Mouse (Mus musculus) megakaryocyte, embryonic 14.5 days (primary cell): ENCODE data around the gene Ptpro. TPM values are rescaled to one million over a fixed set of nuclear protein-coding genes. Genes with fewer than 3 reads are reported as not detected.

Experiments used
- H3K27me3 ChIP-seq: replicated peaks from 2 replicates; pipeline ENCODE3; 2012; ENCODE audit warnings: inconsistent platforms
- H3K36me3 ChIP-seq: replicated peaks from 2 replicates; pipeline ENCODE3; 2012; ENCODE audit warnings: low read length, inconsistent platforms, mixed read lengths
- H3K4me1 ChIP-seq: 2 replicates; pipeline ENCODE4 v1.6.1; 2012; ENCODE audit warnings: inconsistent platforms
- H3K4me3 ChIP-seq: replicated peaks from 2 replicates; pipeline ENCODE3; 2012; ENCODE audit warnings: moderate library complexity, mild to moderate bottlenecking, inconsistent platforms
- H3K9me3 ChIP-seq: 2 replicates; pipeline ENCODE4 v1.6.1; 2012; ENCODE audit warnings: inconsistent platforms
- FLI1 ChIP-seq: IDR thresholded peaks from 2 replicates; pipeline ENCODE4 v1.6.1; 2012; ENCODE audit warnings: low read length, inconsistent platforms, mixed read lengths
- GATA1 ChIP-seq: IDR thresholded peaks from 3 replicates; pipeline ENCODE4 v1.6.1; 2012; ENCODE audit warnings: mixed read lengths, low read length, inconsistent platforms, borderline replicate concordance
- polyA plus RNA-seq: library from polyadenylated mRNA; stranded (reverse); fragments of >175 nt; gene quantifications from 2 replicates; pipeline ENCODE4 v1.2.3, GENCODE M21; 2012; ENCODE audit warnings: low replicate concordance; ENCODE audit not compliant: insufficient read depth

Ptpro gene
- polyA plus RNA-seq, 1 experiment: 0.29 TPM

DNA sequence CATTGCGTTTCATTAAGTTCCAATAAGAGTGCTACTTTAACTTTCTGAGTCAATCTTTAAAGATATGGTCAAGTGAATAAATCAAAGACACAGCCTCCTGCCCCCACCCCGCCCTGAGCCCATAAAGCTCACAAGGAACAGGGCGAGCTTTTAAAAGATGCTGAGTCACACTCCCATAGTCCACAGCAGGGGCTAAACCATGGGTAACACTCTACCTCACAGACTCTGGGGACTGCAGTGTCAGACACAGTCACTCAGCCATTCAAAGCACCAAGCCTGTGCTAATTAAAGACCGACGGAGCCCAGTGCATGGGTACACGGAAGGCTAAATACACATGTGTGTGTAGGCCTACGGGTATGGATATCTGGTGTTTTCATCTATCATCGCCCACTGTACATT is 251.3 kb downstream of the Ptpro start:
- no peaks in the 10 kb centered on the region for H3K9me3 ChIP-seq
- TF ChIP-seq FLI1 (no peak), GATA1 (no peak)
- H3K27me3 ChIP-seq: no peaks in the 10 kb centered on the region
- H3K4me1 ChIP-seq: peaks cover 13% of the 10 kb centered on the region
- no peaks in the 10 kb centered on the region for H3K36me3 ChIP-seq
- no peak overlapping the region for H3K4me3 ChIP-seq

GRCm38 (mm10) chr6:137504052-137504451 is 251.9 kb downstream of the Ptpro start:
- H3K9me3 ChIP-seq: peaks cover 4% of the 10 kb centered on the region; the same call in 1 of the 2 replicates
- no peaks in the 10 kb centered on the region for H3K36me3 ChIP-seq
- no peak overlapping the region for H3K4me3 ChIP-seq
- H3K4me1 ChIP-seq: peaks cover 13% of the 10 kb centered on the region
- H3K27me3 ChIP-seq: peaks cover 3% of the 10 kb centered on the region
- no peak for TF ChIP-seq GATA1
- no peak for TF ChIP-seq FLI1

DNA sequence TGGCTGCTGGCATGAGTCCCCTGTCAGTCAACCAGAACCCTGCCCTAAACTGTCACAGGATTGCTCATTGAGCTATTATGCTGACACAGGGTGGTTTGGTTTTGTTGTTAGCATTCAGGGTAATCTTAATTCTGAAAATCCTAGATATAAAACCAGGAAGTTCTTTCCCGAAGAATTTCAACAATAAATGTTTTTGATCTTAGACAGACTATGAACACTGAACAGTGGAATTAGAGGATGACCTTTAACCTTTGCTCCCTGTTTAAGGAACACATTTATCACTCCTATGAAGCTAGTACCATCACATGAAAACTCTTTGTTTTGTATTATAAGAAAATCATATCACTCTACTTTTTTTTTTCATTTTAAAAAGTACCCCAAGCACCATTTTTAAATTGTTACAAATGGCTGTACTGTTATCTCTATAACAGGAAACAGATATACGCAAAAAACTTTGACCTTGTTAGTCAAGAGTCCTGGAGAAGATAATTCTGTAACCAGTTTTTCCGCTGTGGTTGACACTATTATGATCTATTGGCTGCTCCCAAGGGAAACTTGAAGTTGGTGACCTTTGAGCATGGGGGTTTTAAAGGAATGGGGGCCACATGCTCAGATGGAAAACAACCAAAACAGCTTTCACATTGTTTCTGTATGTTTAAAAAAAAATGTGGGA is 253.6 kb downstream of the Ptpro start:
- H3K36me3 ChIP-seq: no peaks in the 10 kb centered on the region

GRCm38 (mm10) chr6:137506563-137506962 is 254.4 kb downstream of the Ptpro start:
- H3K9me3 ChIP-seq: peaks cover 4% of the 10 kb centered on the region; the same call in 1 of the 2 replicates
- H3K27me3 ChIP-seq: peaks cover 3% of the 10 kb centered on the region
- no peak overlapping the region for H3K4me3 ChIP-seq
- no peak for TF ChIP-seq GATA1
- TF ChIP-seq FLI1: no peak
- no peaks in the 10 kb centered on the region for H3K36me3 ChIP-seq
- H3K4me1 ChIP-seq: peaks cover 13% of the 10 kb centered on the region

More for the DNA sequence above, 253.6 kb downstream of the Ptpro start:
- no peak for TF ChIP-seq GATA1
- no peak for TF ChIP-seq FLI1
- Histone ChIP-seq H3K9me3 (peaks cover 4% of the 10 kb centered on the region; the same call in 1 of the 2 replicates), H3K4me1 (peaks cover 13% of the 10 kb centered on the region), H3K27me3 (peaks cover 3% of the 10 kb centered on the region), H3K4me3 (no peak overlapping the region)

DNA sequence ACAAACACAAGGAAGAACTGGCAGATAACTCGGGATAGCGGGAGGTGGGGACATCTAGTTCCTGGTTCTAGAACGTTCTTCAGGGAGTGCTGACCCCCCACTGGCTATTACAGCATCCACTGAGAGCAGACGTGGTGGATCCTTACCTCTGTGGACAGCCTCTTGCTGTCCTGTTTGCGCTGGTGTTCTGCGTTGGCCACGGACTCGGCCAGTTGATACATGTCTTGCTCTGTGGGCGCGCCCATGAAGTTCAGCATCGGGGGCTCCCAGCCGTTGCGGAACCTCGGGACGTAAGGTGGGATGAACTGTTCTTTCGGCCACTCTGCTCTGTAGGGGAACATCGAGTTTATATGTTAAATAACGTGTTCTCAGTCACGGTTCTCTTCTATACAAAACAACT is 256.8 kb downstream of the Ptpro start:
- Histone ChIP-seq H3K9me3 (peaks cover 10% of the 10 kb centered on the region; the same call in 1 of the 2 replicates), H3K4me3 (no peak overlapping the region), H3K27me3 (peaks cover 3% of the 10 kb centered on the region), H3K36me3 (no peaks in the 10 kb centered on the region), H3K4me1 (peaks cover 9% of the 10 kb centered on the region)
- TF ChIP-seq FLI1 (no peak), GATA1 (no peak)

DNA sequence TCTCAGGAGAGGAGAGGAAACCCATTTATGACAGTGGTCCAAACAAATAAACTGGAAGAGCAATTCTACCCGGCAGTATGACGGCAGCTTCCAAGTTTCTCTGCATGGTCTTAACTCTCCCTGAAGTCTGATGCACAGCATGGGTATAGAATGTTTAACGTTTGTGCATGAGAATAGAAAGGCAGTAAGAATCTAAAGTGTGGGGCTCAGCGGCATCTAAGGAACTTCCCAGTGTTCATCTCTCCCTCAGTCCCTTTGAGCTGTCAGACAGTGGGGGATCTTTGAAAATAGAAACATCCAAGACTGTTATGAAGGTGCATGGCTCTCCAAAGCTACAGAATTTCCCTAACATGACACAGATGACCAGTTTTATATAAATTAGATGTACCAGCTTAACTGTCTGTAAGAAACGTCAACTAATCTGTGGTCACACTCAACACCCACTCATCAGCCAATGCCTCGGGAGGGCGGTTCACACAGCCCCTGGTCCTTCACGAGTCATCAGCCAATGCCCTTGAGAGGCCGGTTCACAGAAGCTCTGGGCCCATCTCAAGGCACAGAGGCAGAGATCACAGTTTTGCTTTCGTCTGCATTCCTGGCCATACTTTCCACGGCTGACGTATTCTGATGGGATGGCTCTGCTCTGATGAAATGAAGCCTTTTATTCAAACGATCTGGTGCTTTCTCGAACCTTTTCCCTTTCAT is 257.4 kb downstream of the Ptpro start:
- Histone ChIP-seq H3K4me3 (no peak overlapping the region), H3K9me3 (peaks cover 11% of the 10 kb centered on the region; the same call in 1 of the 2 replicates), H3K27me3 (peaks cover 3% of the 10 kb centered on the region), H3K4me1 (peaks cover 9% of the 10 kb centered on the region), H3K36me3 (no peaks in the 10 kb centered on the region)
- TF ChIP-seq FLI1 (no peak), GATA1 (no peak)

GRCm38 (mm10) chr6:137512753-137513152 is 260.6 kb downstream of the Ptpro start:
- H3K9me3 ChIP-seq: peaks cover 11% of the 10 kb centered on the region; the same call in 1 of the 2 replicates

More at GRCm38 (mm10) chr6:137512753-137513152, 260.6 kb downstream of the Ptpro start:
- no peaks in the 10 kb centered on the region for H3K36me3 ChIP-seq
- peaks cover 3% of the 10 kb centered on the region for H3K27me3 ChIP-seq
- no peaks in the 10 kb centered on the region for H3K4me1 ChIP-seq
- TF ChIP-seq GATA1: no peak
- no peak for TF ChIP-seq FLI1
- H3K4me3 ChIP-seq: no peak overlapping the region

Other genes with a start within 250 kb of the Ptpro start
- gene Rerg, start 81.8 kb upstream of the Ptpro start, polyA plus RNA-seq: not detected in 2 replicates